Mouse (Mus musculus) midbrain, embryonic 10.5 days (tissue): ENCODE measurements around the gene Slc44a5. TPM values are rescaled to one million over a fixed set of nuclear protein-coding genes. Genes with fewer than 3 reads are reported as not detected.
A peak's percentile ranks its signal among the peaks of the same experiment; 100 is the strongest.
"Not testable (repeated sequence)": the region's sequence is repeated elsewhere in the genome, so short reads cannot be mapped to it uniquely, and the experiment has no call there.

ENCODE experiments used
- DNase-seq: peaks from one replicate; pipeline ENCODE4 v3.0.0-alpha.2; 2017; ENCODE audit warnings: low spot score
- H3K27ac ChIP-seq: fragments of 300-500 bp; sonication (generic); replicated peaks from 2 replicates; pipeline ENCODE4 v1.5.1; 2016; ENCODE audit warnings: mild to moderate bottlenecking
- H3K27me3 ChIP-seq: fragments of 300-500 bp; sonication (generic); 2 replicates; pipeline ENCODE4 v1.6.1; 2016; ENCODE audit warnings: low read depth, mild to moderate bottlenecking; ENCODE audit not compliant: poor library complexity, severe bottlenecking
- H3K36me3 ChIP-seq: fragments of 300-500 bp; sonication (generic); 2 replicates; pipeline ENCODE4 v1.6.1; 2016; ENCODE audit warnings: mild to moderate bottlenecking, moderate library complexity
- H3K4me1 ChIP-seq: fragments of 300-500 bp; sonication (generic); 2 replicates; pipeline ENCODE4 v1.6.1; 2016
- H3K4me3 ChIP-seq: fragments of 300-500 bp; sonication (generic); 2 replicates; pipeline ENCODE4 v1.5.1; 2016; ENCODE audit warnings: mild to moderate bottlenecking, moderate library complexity
- H3K9me3 ChIP-seq: fragments of 300-500 bp; sonication (generic); replicated peaks from 2 replicates; pipeline ENCODE4 v1.6.1; 2016; ENCODE audit warnings: mild to moderate bottlenecking
- WGBS: fragments of 180-500 bp; shearing (Covaris S2); methylation state at CpG from one replicate; pipeline ENCODE4 v1.1.7; 2016; 5-methylcytosine and 5-hydroxymethylcytosine counted together
- polyA plus RNA-seq: library from polyadenylated mRNA; unstranded; fragments of >200 nt; fragmentation: Nextera tagmentation; extraction: Ambion mirVana; gene quantifications from 2 replicates; pipeline ENCODE4 v1.2.1, GENCODE M21; 2016

Slc44a5 gene
- polyA plus RNA-seq, 1 experiment from 2014 or later, result 3.6 TPM

GRCm38 (mm10) chr3:154153541-154153940 lies 180.3 kb downstream of the Slc44a5 start:
- H3K27me3 ChIP-seq, H3K27ac ChIP-seq, H3K4me1 ChIP-seq, H3K4me3 ChIP-seq, H3K36me3 ChIP-seq, H3K9me3 ChIP-seq, DNase-seq: not testable (repeated sequence)
- WGBS, result 86% methylated on average over 3 of the region's 3 CpGs

GRCm38 (mm10) chr3:154165882-154166281 lies 192.6 kb downstream of the Slc44a5 start:
- Histone ChIP-seq H3K27me3 (no peaks in the 10 kb centered on the region), H3K9me3 (no peaks in the 10 kb centered on the region), H3K36me3 (no peaks in the 10 kb centered on the region), H3K4me1 (peaks cover 7% of the 10 kb centered on the region), H3K4me3 (no peak overlapping the region), H3K27ac (no peak overlapping the region)
- 95% methylated on average over 4 of the region's 4 CpGs for WGBS
- no peak for DNase-seq

GRCm38 (mm10) chr3:154171881-154172592 lies 198.8 kb downstream of the Slc44a5 start:
- no peak overlapping the region for H3K4me3 ChIP-seq
- H3K4me1 ChIP-seq, result peaks cover 34% of the 10 kb centered on the region
- no peaks in the 10 kb centered on the region for H3K27me3 ChIP-seq
- DNase-seq, result peak; percentile 34
- no peaks in the 10 kb centered on the region for H3K9me3 ChIP-seq
- H3K27ac ChIP-seq, result peak overlapping the region; percentile 47; the same call in 1 of the 2 replicates
- WGBS, result 42% methylated on average over 10 of the region's 10 CpGs
- H3K36me3 ChIP-seq, result no peaks in the 10 kb centered on the region

GRCm38 (mm10) chr3:154172593-154172965 lies 199.3 kb downstream of the Slc44a5 start:
- no peak for DNase-seq
- H3K27me3 ChIP-seq, result no peaks in the 10 kb centered on the region
- H3K4me1 ChIP-seq, result peaks cover 34% of the 10 kb centered on the region
- H3K9me3 ChIP-seq, result no peaks in the 10 kb centered on the region
- 79% methylated on average over 5 of the region's 5 CpGs for WGBS
- no peak overlapping the region for H3K4me3 ChIP-seq
- H3K36me3 ChIP-seq, result no peaks in the 10 kb centered on the region
- H3K27ac ChIP-seq, result no peak overlapping the region

GRCm38 (mm10) chr3:154173556-154173955 lies 200.3 kb downstream of the Slc44a5 start:
- Histone ChIP-seq H3K36me3 (no peaks in the 10 kb centered on the region), H3K4me1 (peaks cover 34% of the 10 kb centered on the region), H3K9me3 (no peaks in the 10 kb centered on the region), H3K27me3 (no peaks in the 10 kb centered on the region), H3K27ac (peak overlapping the region; percentile 55; the same call in 1 of the 2 replicates), H3K4me3 (no peak overlapping the region)
- 9% methylated on average over 1 of the region's 1 CpGs for WGBS
- DNase-seq, result no peak

- Histone ChIP-seq H3K9me3 (no peaks in the 10 kb centered on the region), H3K27ac (no peak overlapping the region), H3K4me1 (peaks cover 34% of the 10 kb centered on the region), H3K4me3 (no peak overlapping the region), H3K36me3 (no peaks in the 10 kb centered on the region), H3K27me3 (no peaks in the 10 kb centered on the region)
- DNase-seq, result no peak
- WGBS, result 56% methylated on average over 9 of the region's 9 CpGs
Observed at GRCm38 (mm10) chr3:154174031-154174430, 200.8 kb downstream of the Slc44a5 start.

- H3K4me1 ChIP-seq, result peaks cover 34% of the 10 kb centered on the region
- H3K9me3 ChIP-seq, result no peaks in the 10 kb centered on the region
- H3K36me3 ChIP-seq, result no peaks in the 10 kb centered on the region
- DNase-seq, result no peak
- 85% methylated on average over 7 of the region's 7 CpGs for WGBS
- no peaks in the 10 kb centered on the region for H3K27me3 ChIP-seq
- no peak overlapping the region for H3K27ac ChIP-seq
- H3K4me3 ChIP-seq, result no peak overlapping the region
Observed at GRCm38 (mm10) chr3:154174766-154175165, 201.5 kb downstream of the Slc44a5 start.

- no peak overlapping the region for H3K4me3 ChIP-seq
- no peak for DNase-seq
- no peaks in the 10 kb centered on the region for H3K9me3 ChIP-seq
- peaks cover 14% of the 10 kb centered on the region for H3K4me1 ChIP-seq
- WGBS, result 85% methylated on average over 8 of the region's 8 CpGs
- no peaks in the 10 kb centered on the region for H3K27me3 ChIP-seq
- H3K36me3 ChIP-seq, result peaks cover 3% of the 10 kb centered on the region; the same call in 1 of the 2 replicates
- no peak overlapping the region for H3K27ac ChIP-seq
Observed at GRCm38 (mm10) chr3:154177665-154178305, 204.5 kb downstream of the Slc44a5 start.

- WGBS, result 93% methylated on average over 3 of the region's 3 CpGs
- H3K9me3 ChIP-seq, result no peaks in the 10 kb centered on the region
- no peak for DNase-seq
- H3K4me3 ChIP-seq, result no peak overlapping the region
- H3K27me3 ChIP-seq, result no peaks in the 10 kb centered on the region
- H3K36me3 ChIP-seq, result peaks cover 3% of the 10 kb centered on the region; the same call in 1 of the 2 replicates
- H3K4me1 ChIP-seq, result no peaks in the 10 kb centered on the region
- H3K27ac ChIP-seq, result no peak overlapping the region
Observed at GRCm38 (mm10) chr3:154179423-154179920, 206.2 kb downstream of the Slc44a5 start.

GRCm38 (mm10) chr3:154182987-154183386 lies 209.8 kb downstream of the Slc44a5 start:
- Histone ChIP-seq H3K4me1 (0 out of 2 replicates have a peak, but pooled peaks cover 3% of the 10 kb centered on the region), H3K4me3 (no peak overlapping the region), H3K27me3 (no peaks in the 10 kb centered on the region), H3K27ac (no peak overlapping the region), H3K9me3 (no peaks in the 10 kb centered on the region), H3K36me3 (peaks cover 3% of the 10 kb centered on the region; the same call in 1 of the 2 replicates)
- no peak for DNase-seq
- 93% methylated on average over 7 of the region's 7 CpGs for WGBS

- no peak overlapping the region for H3K27ac ChIP-seq
- 91% methylated on average over 9 of the region's 9 CpGs for WGBS
- peaks cover 3% of the 10 kb centered on the region; the same call in 1 of the 2 replicates for H3K36me3 ChIP-seq
- no peaks in the 10 kb centered on the region for H3K27me3 ChIP-seq
- DNase-seq, result no peak
- H3K4me3 ChIP-seq, result no peak overlapping the region
- H3K9me3 ChIP-seq, result no peaks in the 10 kb centered on the region
- H3K4me1 ChIP-seq, result peaks cover 11% of the 10 kb centered on the region
Observed at GRCm38 (mm10) chr3:154183957-154184356, 210.7 kb downstream of the Slc44a5 start.

GRCm38 (mm10) chr3:154188668-154189067 lies 215.4 kb downstream of the Slc44a5 start:
- 80% methylated on average over 9 of the region's 9 CpGs for WGBS
- Histone ChIP-seq H3K4me1 (peaks cover 45% of the 10 kb centered on the region), H3K27me3 (0 out of 2 replicates have a peak, but pooled peaks cover 5% of the 10 kb centered on the region), H3K9me3 (no peaks in the 10 kb centered on the region), H3K36me3 (no peaks in the 10 kb centered on the region), H3K4me3 (no peak overlapping the region), H3K27ac (0 out of 2 replicates have a peak overlapping the region, but pooled peaks have one; percentile 49)
- DNase-seq, result no peak
